Mouse (Mus musculus) spleen, postnatal 10 days (tissue): ENCODE data around the gene Gpr83.

Experiments
- DNase-seq, 2 experiments: peaks; one replicate each; pipeline ENCODE4 v3.0.0; 2021 to 2022; ENCODE audit warnings: low spot score in 2 of 2

The Gpr83 gene

DNA sequence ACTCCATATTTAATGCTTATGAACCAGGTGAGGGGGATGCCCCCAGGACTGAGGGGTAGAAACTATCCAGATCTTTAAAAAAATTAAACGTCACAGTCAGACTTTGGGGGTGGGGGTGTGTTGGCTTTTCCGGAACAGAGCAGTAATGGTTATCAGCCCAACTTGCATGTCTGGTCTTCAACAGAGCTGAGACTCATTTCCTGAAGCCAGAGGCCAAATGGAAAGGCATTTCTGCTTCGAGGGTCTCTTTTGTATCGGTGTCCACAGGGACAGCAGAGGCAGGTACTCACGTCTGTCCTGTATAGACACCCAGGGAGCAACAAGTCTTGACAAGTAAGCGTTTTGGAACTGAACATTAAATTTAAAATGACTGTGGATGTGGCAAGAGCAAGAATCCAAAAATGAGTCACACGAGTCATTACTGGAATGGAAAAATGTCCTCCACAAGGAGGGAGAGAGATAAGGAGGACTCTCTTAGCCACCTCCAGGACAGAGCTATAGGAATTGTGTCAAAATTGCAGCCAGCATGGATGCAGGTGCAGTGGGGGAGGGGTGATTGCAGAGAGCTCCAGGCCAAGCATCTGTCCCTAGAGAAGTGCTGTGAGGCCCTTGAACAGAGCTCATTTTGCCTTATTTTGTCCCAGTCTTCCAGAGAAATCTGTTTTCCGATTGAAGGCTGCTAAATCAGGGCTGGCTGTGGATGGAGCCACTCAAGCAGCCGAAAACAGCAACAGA lies 44.9 kb downstream of the Gpr83 start:
- DNase-seq: no peak

DNA sequence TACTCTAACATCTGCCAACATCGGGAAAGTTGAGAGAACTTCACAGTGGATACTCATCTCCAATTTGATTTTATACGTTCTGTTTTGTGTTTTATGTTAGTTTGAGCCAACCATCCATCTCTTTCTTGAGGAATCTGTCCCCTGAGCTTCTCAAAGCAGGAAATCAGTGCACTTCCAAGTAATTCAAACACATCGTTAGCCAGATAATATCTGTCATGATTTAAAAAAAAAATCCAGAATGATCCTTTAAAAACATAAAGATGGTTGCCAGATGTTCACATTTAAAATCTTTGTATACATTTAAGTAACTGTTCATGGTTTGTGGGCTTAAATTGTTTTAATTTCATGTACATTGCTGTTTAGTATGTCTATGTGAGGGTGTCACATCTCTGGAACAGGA lies 45.9 kb downstream of the Gpr83 start:
- no peak for DNase-seq

DNA sequence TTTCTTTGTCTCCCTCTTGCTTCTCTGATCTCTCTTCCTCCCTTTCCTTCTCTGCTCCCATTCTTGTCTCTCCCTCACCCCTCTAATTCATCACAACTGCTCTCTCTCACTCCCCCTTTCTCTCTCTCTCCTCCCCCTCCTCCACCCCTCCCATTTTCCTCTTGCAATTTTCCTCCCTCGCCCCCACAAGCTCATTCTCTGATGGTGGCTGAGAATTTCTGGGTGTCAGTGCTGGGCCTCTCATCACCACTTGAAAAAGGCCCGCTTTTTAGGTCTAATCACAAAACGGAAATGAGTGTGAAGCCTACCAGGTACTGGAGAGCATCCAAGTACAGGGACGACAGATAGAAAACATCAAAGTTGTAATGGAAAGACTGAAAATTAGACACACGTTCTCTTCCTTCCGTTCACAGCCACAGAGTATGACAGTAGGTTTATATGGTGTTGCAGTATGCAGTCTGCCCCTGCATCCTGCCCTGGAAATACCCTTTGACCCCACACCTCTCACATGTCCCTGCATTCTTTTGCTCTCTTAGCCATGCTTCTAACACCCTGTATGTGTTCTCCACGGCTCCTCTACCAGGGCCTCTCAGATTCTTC lies 47.9 kb downstream of the Gpr83 start:
- DNase-seq: no peak

- DNase-seq: peak in 1 of 2 experiments; percentile 5
Measured at GRCm38 (mm10) chr9:14909981-14910380, 50.0 kb downstream of the Gpr83 start.

GRCm38 (mm10) chr9:14912037-14912436 lies 52.0 kb downstream of the Gpr83 start:
- DNase-seq: no peak

DNA sequence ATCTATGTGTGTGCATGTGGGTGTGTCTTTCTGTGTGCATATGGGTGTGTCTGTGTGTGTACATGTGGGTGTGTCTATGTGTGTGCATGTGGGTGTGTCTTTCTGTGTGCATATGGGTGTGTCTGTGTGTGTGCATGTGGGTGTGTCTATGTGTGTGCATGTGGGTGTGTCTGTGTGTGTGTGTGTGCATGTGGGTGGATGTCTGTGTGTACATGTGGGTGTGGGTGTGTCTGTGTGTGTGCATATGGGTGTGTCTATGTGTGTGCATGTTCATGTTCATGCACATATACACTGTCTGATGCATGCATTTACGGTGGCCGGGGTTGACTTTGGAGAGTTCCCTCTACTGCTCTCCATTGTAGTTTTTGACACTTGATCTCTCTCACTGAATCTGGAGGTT lies 57.7 kb downstream of the Gpr83 start:
- DNase-seq: peak in 1 of 2 experiments; percentile 4

DNA sequence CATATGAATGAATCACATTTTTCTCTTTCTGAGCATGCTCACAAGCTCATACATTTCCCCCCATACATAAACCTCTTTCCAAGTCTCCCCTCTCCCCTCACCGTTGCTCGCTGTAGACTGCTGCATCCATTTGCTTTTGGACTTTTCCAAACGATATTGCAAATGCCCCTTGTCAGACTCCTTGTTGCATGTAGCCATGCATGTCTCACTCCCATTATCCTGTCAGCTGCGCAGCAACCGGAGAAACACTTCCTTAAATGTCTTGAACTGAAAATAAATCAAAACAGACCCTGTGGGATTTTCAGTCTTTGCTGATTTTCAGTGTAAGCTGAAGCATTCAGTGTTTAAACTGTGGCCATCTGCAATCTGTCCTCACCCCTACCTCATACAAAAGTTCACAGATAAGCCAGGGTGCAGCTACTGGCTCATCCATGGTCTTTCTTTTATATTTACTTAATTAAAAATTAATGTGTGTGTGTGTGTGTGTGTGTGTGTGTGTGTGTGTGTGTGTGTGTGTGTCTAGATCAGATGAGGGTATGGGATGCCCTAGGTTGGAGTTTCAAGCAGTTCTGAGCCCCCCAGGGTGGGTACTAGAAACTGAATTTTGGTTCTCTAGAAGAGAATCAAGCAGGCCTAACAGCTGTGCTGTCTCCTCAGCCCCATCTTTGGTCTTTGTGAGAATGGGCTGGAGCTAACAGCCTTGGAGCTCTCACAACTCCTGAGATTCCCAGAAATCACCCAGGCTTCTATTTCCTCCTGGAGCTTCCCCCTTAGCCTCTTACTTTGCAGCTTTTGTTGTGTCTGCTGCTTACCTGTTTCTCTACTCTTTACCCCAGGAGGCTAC lies 59.0 kb downstream of the Gpr83 start:
- no peak for DNase-seq
